ENCODE assay signal across 28 mouse cellular contexts in genomic region chr13:93239561-93239960, GRCm38 (mm10). TPM values are rescaled to one million over a fixed set of nuclear protein-coding genes. Genes with fewer than 3 reads are reported as not detected.
DNase-seq lines count a peak whose midpoint lies in the region; ATAC-seq and TF ChIP-seq lines count a peak whose summit lies in the region.
"Had no signal": no experiment of that assay in that cellular context is flagged by ENCODE, and none has a peak within 500 bp of the region (broad histone marks: within the 10 kb centered on the region; RNA-seq: fewer than 3 reads in every experiment).

No protein-coding gene starts in this region.

- no peak overlapping the region for H3K9ac ChIP-seq in MEL (ENCODE audit: control insufficient read depth, low read depth, low read length, poor library complexity, severe bottlenecking)
- no peak overlapping the region for H3K9ac ChIP-seq in liver, embryonic 11.5 days (ENCODE audit: low read depth, low read length)
- H3K9ac ChIP-seq in liver, postnatal 0 days (replicated peaks): no peak overlapping the region
- no peak overlapping the region for H3K9ac ChIP-seq in forebrain, postnatal 0 days
- H3K9ac ChIP-seq: embryonic facial prominence, embryonic 12.5 days; forebrain, embryonic 13.5 days; heart, embryonic 15.5 days; intestine, embryonic 15.5 days; kidney, embryonic 15.5 days; limb, embryonic 15.5 days; neural tube, embryonic 13.5 days had no signal

- peaks cover 10% of the 10 kb centered on the region; the same call in 1 of the 2 replicates for H3K4me1 ChIP-seq in heart, embryonic 10.5 days
- peaks cover 0 to 6% of the 10 kb centered on the region in 2 experiments; a peak in 3 of 4 replicates for H3K4me1 ChIP-seq in MEL (ENCODE audit: control insufficient read depth in 1 of 2, insufficient read depth in 2 of 2, low read length in 2 of 2)
- peaks cover 7% of the 10 kb centered on the region for H3K4me1 ChIP-seq in liver, embryonic 11.5 days (replicated peaks; ENCODE audit: control insufficient read depth, insufficient read depth, low read length)
- peaks cover 7% of the 10 kb centered on the region for H3K4me1 ChIP-seq in liver, postnatal 0 days (ENCODE audit: insufficient read depth)
- H3K4me1 ChIP-seq in forebrain, postnatal 0 days (ENCODE audit: insufficient read depth): 0 out of 2 replicates have a peak, but pooled peaks cover 2% of the 10 kb centered on the region
- H3K4me1 ChIP-seq: embryonic facial prominence, embryonic 12.5 days; intestine, embryonic 15.5 days; kidney, embryonic 15.5 days; limb, embryonic 15.5 days had no signal

- TF ChIP-seq RAD21 in MEL (IDR thresholded peaks at IDR 0.05; ENCODE audit: low read depth, low read length): no peak

- no peak for DNase-seq in heart, embryonic 10.5 days (ENCODE audit: low spot score)
- DNase-seq in heart, adult 9 months (ENCODE audit: low spot score in 2 of 2): no peak
- peak; percentile 11 for DNase-seq in MEL (ENCODE audit: low read depth, low spot score)
- no peak for DNase-seq in liver, embryonic 11.5 days (ENCODE audit: low spot score)
- DNase-seq in liver, postnatal 0 days: no peak
- no peak for DNase-seq in forebrain, postnatal 0 days
- DNase-seq in adrenal gland, postnatal 36 days: no peak
- DNase-seq: cerebellum, adult 11-12 months; cerebellum, postnatal 10 days; heart, postnatal 4 days; kidney, postnatal 4 days; right cerebral cortex, adult 18-20 months; right cerebral cortex, postnatal 4 days; thymus, adult 2 months; thymus, postnatal 4 days had no signal

- no peak for TF ChIP-seq POLR2A in MEL (IDR thresholded peaks at IDR 0.05; ENCODE audit: control insufficient read depth in 1 of 2, insufficient read depth in 1 of 2, low read depth in 1 of 2, low read length in 2 of 2, poor library complexity in 1 of 2)

- no peaks in the 10 kb centered on the region for H3K27me3 ChIP-seq in heart, embryonic 10.5 days (ENCODE audit: insufficient read depth, poor library complexity, severe bottlenecking)
- H3K27me3 ChIP-seq in MEL (ENCODE audit: control insufficient read depth in 1 of 2, insufficient read depth in 2 of 2, low read length in 2 of 2): no peaks in the 10 kb centered on the region
- no peaks in the 10 kb centered on the region for H3K27me3 ChIP-seq in liver, embryonic 11.5 days (replicated peaks; ENCODE audit: control insufficient read depth, insufficient read depth, low read length)
- no peaks in the 10 kb centered on the region for H3K27me3 ChIP-seq in liver, postnatal 0 days (ENCODE audit: insufficient read depth, low read length)
- H3K27me3 ChIP-seq in forebrain, postnatal 0 days (ENCODE audit: insufficient read depth, low read length): no peaks in the 10 kb centered on the region
- H3K27me3 ChIP-seq: embryonic facial prominence, embryonic 12.5 days; forebrain, embryonic 13.5 days; heart, embryonic 15.5 days; intestine, embryonic 15.5 days; kidney, embryonic 15.5 days; limb, embryonic 15.5 days; neural tube, embryonic 13.5 days had no signal

- H3K4me3 ChIP-seq in heart, embryonic 10.5 days: peak overlapping the region; percentile 24; the same call in 1 of the 2 replicates
- H3K4me3 ChIP-seq in MEL (ENCODE audit: control insufficient read depth in 1 of 2, insufficient read depth in 1 of 2, low read depth in 2 of 2, low read length in 2 of 2): no peak overlapping the region
- no peak overlapping the region for H3K4me3 ChIP-seq in liver, embryonic 11.5 days (ENCODE audit: low read depth, low read length)
- H3K4me3 ChIP-seq in liver, postnatal 0 days (ENCODE audit: low read depth, low read length): no peak overlapping the region
- no peak overlapping the region for H3K4me3 ChIP-seq in forebrain, postnatal 0 days (ENCODE audit: low read depth, low read length)
- H3K4me3 ChIP-seq: embryonic facial prominence, embryonic 12.5 days; forebrain, embryonic 13.5 days; heart, embryonic 15.5 days; intestine, embryonic 15.5 days; kidney, embryonic 15.5 days; limb, embryonic 15.5 days; myocyte; neural tube, embryonic 13.5 days had no signal

- H3K79me2 ChIP-seq in MEL (ENCODE audit: control insufficient read depth, insufficient read depth, low read length, poor library complexity): no peaks in the 10 kb centered on the region

- no peaks in the 10 kb centered on the region for H3K36me3 ChIP-seq in heart, embryonic 10.5 days
- H3K36me3 ChIP-seq in MEL (ENCODE audit: control insufficient read depth in 1 of 2, insufficient read depth in 2 of 2, low read length in 2 of 2): peaks cover 0 to 2% of the 10 kb centered on the region in 2 experiments; a peak in 2 of 4 replicates
- H3K36me3 ChIP-seq in liver, embryonic 11.5 days (ENCODE audit: control insufficient read depth, insufficient read depth, low read length): no peaks in the 10 kb centered on the region
- no peaks in the 10 kb centered on the region for H3K36me3 ChIP-seq in liver, postnatal 0 days (replicated peaks; ENCODE audit: insufficient read depth, low read length)
- H3K36me3 ChIP-seq in forebrain, postnatal 0 days (ENCODE audit: insufficient read depth): no peaks in the 10 kb centered on the region
- H3K36me3 ChIP-seq: embryonic facial prominence, embryonic 12.5 days; heart, embryonic 15.5 days; intestine, embryonic 15.5 days; kidney, embryonic 15.5 days; limb, embryonic 15.5 days; neural tube, embryonic 13.5 days had no signal

- no peak for TF ChIP-seq EP300 in MEL (IDR thresholded peaks at IDR 0.05; ENCODE audit: low read depth in 1 of 2, low read length in 2 of 2)
- no peak for TF ChIP-seq EP300 in liver, postnatal 0 days (IDR thresholded peaks at IDR 0.05; ENCODE audit: low read depth)

- no peak for TF ChIP-seq CTCF in MEL (IDR thresholded peaks at IDR 0.05 in 2 of 3, conservative IDR thresholded peaks at IDR 0.05 in 1 of 3; ENCODE audit: control insufficient read depth in 1 of 3, insufficient read depth in 1 of 3, low read depth in 2 of 3, low read length in 3 of 3, poor library complexity in 1 of 3, severe bottlenecking in 1 of 3)
- TF ChIP-seq CTCF in liver, postnatal 0 days (IDR thresholded peaks at IDR 0.05; ENCODE audit: low read depth): no peak
- TF ChIP-seq CTCF in forebrain, postnatal 0 days (IDR thresholded peaks at IDR 0.05; ENCODE audit: low read depth): no peak

- no peaks in the 10 kb centered on the region for H3K9me3 ChIP-seq in heart, embryonic 10.5 days
- no peaks in the 10 kb centered on the region for H3K9me3 ChIP-seq in MEL (replicated peaks; ENCODE audit: insufficient read depth, low read length)
- no peaks in the 10 kb centered on the region for H3K9me3 ChIP-seq in liver, embryonic 11.5 days (ENCODE audit: control insufficient read depth, low read length)
- H3K9me3 ChIP-seq in liver, postnatal 0 days (ENCODE audit: low read length): no peaks in the 10 kb centered on the region
- H3K9me3 ChIP-seq in forebrain, postnatal 0 days (ENCODE audit: low read length): no peaks in the 10 kb centered on the region
- H3K9me3 ChIP-seq: embryonic facial prominence, embryonic 12.5 days; forebrain, embryonic 13.5 days; heart, embryonic 15.5 days; intestine, embryonic 15.5 days; kidney, embryonic 15.5 days; limb, embryonic 15.5 days; neural tube, embryonic 13.5 days had no signal

- peak overlapping the region; percentile 45 for H3K4me2 ChIP-seq in liver, embryonic 11.5 days
- no peak overlapping the region; the same call in 1 of the 2 replicates for H3K4me2 ChIP-seq in liver, postnatal 0 days (ENCODE audit: low read depth, low read length)
- no peak overlapping the region for H3K4me2 ChIP-seq in forebrain, postnatal 0 days (ENCODE audit: low read depth)
- H3K4me2 ChIP-seq: embryonic facial prominence, embryonic 12.5 days; forebrain, embryonic 13.5 days; heart, embryonic 15.5 days; intestine, embryonic 15.5 days; kidney, embryonic 15.5 days; limb, embryonic 15.5 days; neural tube, embryonic 13.5 days had no signal

- WGBS in heart, embryonic 10.5 days: 35% methylated on average over 3 of the region's 7 CpGs
- 46% methylated on average over 2 of the region's 7 CpGs for WGBS in liver, embryonic 11.5 days
- WGBS in liver, postnatal 0 days (ENCODE audit: insufficient replicate concordance): 39% methylated on average over 6 of the region's 7 CpGs
- 38% methylated on average over 7 of the region's 7 CpGs for WGBS in forebrain, postnatal 0 days

- peak; percentile 53; the same call in 1 of the 2 replicates for ATAC-seq in liver, embryonic 11.5 days (replicated peaks; ENCODE audit: low FRiP score)
- no peak for ATAC-seq in liver, postnatal 0 days
- ATAC-seq in forebrain, postnatal 0 days: no peak
- ATAC-seq: CD4-positive, CD25-positive, alpha-beta regulatory T cell, adult 4 months; forebrain, embryonic 13.5 days; hindbrain, embryonic 16.5 days; lung, postnatal 0 days; midbrain, embryonic 16.5 days had no signal

- H3K27ac ChIP-seq in heart, embryonic 10.5 days: no peak overlapping the region
- no peak overlapping the region for H3K27ac ChIP-seq in MEL (ENCODE audit: control insufficient read depth, low read depth, low read length)
- peak overlapping the region; percentile 14 for H3K27ac ChIP-seq in liver, embryonic 11.5 days (ENCODE audit: low read depth, low read length)
- H3K27ac ChIP-seq in liver, postnatal 0 days (ENCODE audit: low read depth): 0 out of 2 replicates have a peak overlapping the region, but pooled peaks have one; percentile 31
- no peak overlapping the region for H3K27ac ChIP-seq in forebrain, postnatal 0 days (ENCODE audit: low read depth, low read length)
- H3K27ac ChIP-seq: embryonic facial prominence, embryonic 12.5 days; forebrain, embryonic 13.5 days; heart, embryonic 15.5 days; intestine, embryonic 15.5 days; kidney, embryonic 15.5 days; limb, embryonic 15.5 days; macrophage; neural tube, embryonic 13.5 days had no signal

RNA-seq across cellular contexts. Expression of gene Tent2, which starts 47.4 kb away (rescaled TPM):
- polyA plus RNA-seq in heart, embryonic 10.5 days (2016; fragmentation: Nextera tagmentation; extraction: Ambion mirVana): 51.2 and 60.2 TPM in 2 replicates
- 13.0 and 13.9 TPM in 2 replicates for total RNA-seq in MEL (2012; rRNA removed)
- 10 to 100 TPM in 1 of 2 experiments, not detected in 1; 39.2 TPM for polyA plus RNA-seq in MEL (2012; ENCODE audit: insufficient read depth in 1 of 2, insufficient read length in 2 of 2, low read depth in 1 of 2, low replicate concordance in 2 of 2, missing spikeins in 1 of 2)
- 65.8 and 72.2 TPM in 2 replicates for polyA plus RNA-seq in liver, embryonic 11.5 days (2014; fragmentation: Nextera tagmentation; extraction: Ambion mirVana)
- polyA plus RNA-seq in liver, postnatal 0 days (2015; fragmentation: Nextera tagmentation; extraction: Ambion mirVana): 25.6 and 26.6 TPM in 2 replicates
- total RNA-seq in forebrain, postnatal 0 days (2014; rRNA removed): 31.4 and 51.7 TPM in 2 replicates
- polyA plus RNA-seq in forebrain, postnatal 0 days (2015; fragmentation: Nextera tagmentation; extraction: Ambion mirVana): 23.7 and 27.5 TPM in 2 replicates
- total RNA-seq in adrenal gland, postnatal 36 days (2021): 10 to 100 TPM; 30.8 to 32.4 TPM

RNA-seq across cellular contexts. Expression of gene Homer1, which starts 59.9 kb away (rescaled TPM):
- polyA plus RNA-seq in heart, embryonic 10.5 days (2016; fragmentation: Nextera tagmentation; extraction: Ambion mirVana): 18.4 and 18.5 TPM in 2 replicates
- total RNA-seq in MEL (2012; rRNA removed): 20.6 and 23.1 TPM in 2 replicates
- 10 to 100 TPM in 1 of 2 experiments, not detected in 1; 19.5 TPM for polyA plus RNA-seq in MEL (2012; ENCODE audit: insufficient read depth in 1 of 2, insufficient read length in 2 of 2, low read depth in 1 of 2, low replicate concordance in 2 of 2, missing spikeins in 1 of 2)
- polyA plus RNA-seq in liver, embryonic 11.5 days (2014; fragmentation: Nextera tagmentation; extraction: Ambion mirVana): 6.5 and 8.5 TPM in 2 replicates
- polyA plus RNA-seq in liver, postnatal 0 days (2015; fragmentation: Nextera tagmentation; extraction: Ambion mirVana): 1.2 and 1.6 TPM in 2 replicates
- 102 and 110 TPM in 2 replicates for total RNA-seq in forebrain, postnatal 0 days (2014; rRNA removed)
- polyA plus RNA-seq in forebrain, postnatal 0 days (2015; fragmentation: Nextera tagmentation; extraction: Ambion mirVana): 14.3 and 14.8 TPM in 2 replicates
- 10 to 100 TPM; 29.8 to 44.8 TPM for total RNA-seq in adrenal gland, postnatal 36 days (2021)

Comparison
In these comparisons a context has a peak if more than half of its experiments do, and no peak if none do; other contexts are left out.
1. H3K27ac ChIP-seq: peak in liver, embryonic 11.5 days (single experiment) and liver, postnatal 0 days (single experiment); none in heart, embryonic 10.5 days (single experiment), MEL (single experiment) and forebrain, postnatal 0 days (single experiment).